Mouse (Mus musculus) ZHBTc4 (cell line): ENCODE results near the gene Tnfrsf8.

Source experiments
- DNase-seq: peaks from one replicate; pipeline ENCODE4 v3.0.0-alpha.2; 2011; ENCODE audit warnings: low read depth, low spot score

Gene Tnfrsf8

DNA sequence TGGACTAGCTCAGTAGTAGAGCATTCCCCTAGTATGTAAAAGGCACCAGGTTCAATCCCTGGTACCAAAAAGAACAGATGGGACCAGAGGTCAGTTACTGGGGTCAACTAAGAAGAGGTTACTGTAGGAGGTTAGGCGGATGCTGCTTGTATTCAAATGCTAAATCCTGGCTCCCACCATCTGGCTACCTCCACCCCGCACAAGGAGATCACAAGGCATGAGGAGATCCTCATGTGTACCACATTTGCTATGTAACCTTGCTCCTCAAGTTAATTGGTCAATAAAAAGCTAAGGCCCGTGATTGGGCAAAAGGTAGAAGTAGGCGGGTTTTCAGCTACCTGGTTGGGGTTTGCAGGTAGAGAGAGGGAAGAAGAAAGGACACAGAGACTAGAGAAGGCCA, 43.3 kb downstream of the Tnfrsf8 start:
- peak; percentile 91 for DNase-seq

GRCm38 (mm10) chr4:145270136-145270535, 44.8 kb downstream of the Tnfrsf8 start:
- DNase-seq: no peak

GRCm38 (mm10) chr4:145267631-145268110, 47.3 kb downstream of the Tnfrsf8 start:
- DNase-seq: no peak

DNA sequence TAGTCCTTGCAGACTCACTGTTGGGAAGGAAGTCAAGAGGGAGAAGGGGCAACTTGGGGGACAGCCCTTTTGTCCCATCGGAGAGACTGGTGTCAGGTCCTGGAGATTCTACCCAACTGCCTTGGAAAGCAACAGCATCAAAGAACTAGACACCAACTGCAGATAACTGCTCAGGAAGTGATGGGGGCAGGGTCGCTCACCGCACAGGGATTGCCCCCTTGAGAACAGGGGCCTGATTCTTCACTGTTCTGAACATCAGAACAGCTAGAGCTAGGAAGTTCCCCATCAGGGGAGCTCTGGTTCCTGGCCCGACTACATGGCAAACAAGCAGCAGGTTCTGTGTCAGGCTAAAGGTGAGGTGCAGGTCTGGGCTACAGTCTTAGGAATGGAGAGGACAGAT, 48.5 kb downstream of the Tnfrsf8 start:
- no peak for DNase-seq

GRCm38 (mm10) chr4:145264761-145265160, 50.2 kb downstream of the Tnfrsf8 start:
- DNase-seq: peak; percentile 90

DNA sequence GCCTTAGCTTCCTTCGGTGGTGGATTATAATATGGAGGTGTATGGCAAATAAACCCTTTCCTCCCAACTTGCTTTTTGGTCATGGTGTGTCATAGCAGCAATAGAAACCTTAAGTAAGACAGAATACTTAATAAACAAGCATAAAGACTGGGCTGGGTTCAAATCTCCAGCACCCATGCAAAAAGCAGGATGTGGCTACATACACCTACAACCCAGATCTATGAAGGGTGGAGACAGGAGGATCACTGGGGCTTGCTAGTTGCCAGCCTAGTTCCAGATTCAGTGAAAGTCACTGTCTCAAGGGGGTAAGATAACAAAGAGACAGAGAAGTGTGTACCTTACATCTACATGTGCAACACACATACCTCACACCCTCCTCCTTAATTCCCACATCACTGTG, 51.4 kb downstream of the Tnfrsf8 start:
- DNase-seq: no peak

- DNase-seq: no peak
Measured at GRCm38 (mm10) chr4:145260802-145261201, 54.2 kb downstream of the Tnfrsf8 start.

DNA sequence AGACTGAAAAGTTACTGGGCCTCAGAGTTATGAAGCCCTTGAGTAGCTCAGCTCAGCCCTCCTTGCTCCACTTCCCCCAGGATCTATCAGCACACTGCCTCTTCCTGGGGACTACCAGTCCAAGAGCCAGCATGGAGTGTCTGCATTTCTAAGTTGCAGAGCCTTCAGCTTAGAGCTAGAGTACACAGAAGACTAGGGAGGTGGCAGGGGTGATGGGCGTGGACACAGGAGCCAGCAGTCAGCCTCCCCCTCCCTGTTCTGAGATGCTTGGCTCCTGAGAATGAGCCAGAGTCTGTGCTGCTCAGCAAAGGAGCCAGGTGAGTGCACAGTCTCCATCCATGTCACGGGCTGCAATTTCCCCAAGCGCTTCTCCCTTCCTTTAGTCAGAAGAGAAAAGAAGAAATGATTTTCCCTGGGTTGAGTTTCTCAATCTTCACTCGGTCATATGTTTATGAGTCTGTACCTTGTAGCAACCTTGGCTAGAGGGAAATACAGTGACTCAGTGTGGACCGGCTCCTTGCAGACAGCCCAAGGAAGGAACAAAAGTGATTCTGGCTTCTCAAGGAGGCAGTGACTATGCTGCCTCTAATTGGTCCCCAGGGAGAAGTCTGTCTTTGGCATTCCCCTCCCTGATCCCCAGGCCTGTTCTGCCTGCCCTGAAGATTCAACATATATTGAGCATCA, 57.1 kb downstream of the Tnfrsf8 start:
- DNase-seq: no peak

GRCm38 (mm10) chr4:145256144-145256543, 58.8 kb downstream of the Tnfrsf8 start:
- no peak for DNase-seq

DNA sequence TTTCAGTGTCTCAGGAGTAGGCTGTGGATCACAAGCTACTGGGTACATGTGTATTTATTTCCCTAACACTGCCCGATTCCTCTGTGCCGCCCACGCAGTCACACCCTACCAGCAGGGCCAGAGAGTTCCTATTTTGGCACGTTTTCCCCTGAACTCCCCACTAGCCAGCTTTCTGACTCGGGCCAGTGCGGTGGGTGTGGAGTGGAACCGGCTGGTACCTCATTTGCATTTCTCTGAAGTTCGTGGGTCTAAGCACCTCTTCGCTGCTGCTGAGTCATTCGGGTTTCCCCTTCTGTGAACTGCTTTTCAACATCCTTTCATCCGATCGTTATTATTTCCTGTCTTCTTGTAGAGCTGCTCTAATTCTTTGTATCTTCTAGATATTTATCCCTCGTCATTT, 60.5 kb downstream of the Tnfrsf8 start:
- DNase-seq: peak; percentile 48

DNA sequence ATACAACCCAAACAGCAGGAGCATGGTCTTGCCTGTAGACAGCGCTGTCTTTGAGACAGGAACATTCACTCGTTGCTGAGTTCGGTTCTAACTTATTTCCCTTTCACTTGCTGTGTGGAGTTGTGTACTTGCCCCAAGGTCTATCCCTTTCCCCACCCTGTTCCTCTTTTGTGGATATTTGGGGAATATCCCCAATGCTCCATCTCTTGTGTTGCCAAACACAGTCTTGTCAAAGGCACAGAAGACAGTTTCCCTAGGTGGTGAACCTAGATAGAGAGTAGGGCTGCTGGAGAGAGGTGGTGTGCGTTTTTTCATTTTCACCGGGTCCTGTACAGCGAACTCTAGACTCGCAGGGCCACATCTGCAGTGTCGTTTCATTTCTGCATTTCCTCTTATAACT, 62.4 kb downstream of the Tnfrsf8 start:
- DNase-seq: no peak

- no peak for DNase-seq
Measured at GRCm38 (mm10) chr4:145251546-145251945, 63.4 kb downstream of the Tnfrsf8 start.

- no peak for DNase-seq
Measured at GRCm38 (mm10) chr4:145250002-145250401, 65.0 kb downstream of the Tnfrsf8 start.

GRCm38 (mm10) chr4:145247556-145247955, 67.4 kb downstream of the Tnfrsf8 start:
- DNase-seq: no peak

DNA sequence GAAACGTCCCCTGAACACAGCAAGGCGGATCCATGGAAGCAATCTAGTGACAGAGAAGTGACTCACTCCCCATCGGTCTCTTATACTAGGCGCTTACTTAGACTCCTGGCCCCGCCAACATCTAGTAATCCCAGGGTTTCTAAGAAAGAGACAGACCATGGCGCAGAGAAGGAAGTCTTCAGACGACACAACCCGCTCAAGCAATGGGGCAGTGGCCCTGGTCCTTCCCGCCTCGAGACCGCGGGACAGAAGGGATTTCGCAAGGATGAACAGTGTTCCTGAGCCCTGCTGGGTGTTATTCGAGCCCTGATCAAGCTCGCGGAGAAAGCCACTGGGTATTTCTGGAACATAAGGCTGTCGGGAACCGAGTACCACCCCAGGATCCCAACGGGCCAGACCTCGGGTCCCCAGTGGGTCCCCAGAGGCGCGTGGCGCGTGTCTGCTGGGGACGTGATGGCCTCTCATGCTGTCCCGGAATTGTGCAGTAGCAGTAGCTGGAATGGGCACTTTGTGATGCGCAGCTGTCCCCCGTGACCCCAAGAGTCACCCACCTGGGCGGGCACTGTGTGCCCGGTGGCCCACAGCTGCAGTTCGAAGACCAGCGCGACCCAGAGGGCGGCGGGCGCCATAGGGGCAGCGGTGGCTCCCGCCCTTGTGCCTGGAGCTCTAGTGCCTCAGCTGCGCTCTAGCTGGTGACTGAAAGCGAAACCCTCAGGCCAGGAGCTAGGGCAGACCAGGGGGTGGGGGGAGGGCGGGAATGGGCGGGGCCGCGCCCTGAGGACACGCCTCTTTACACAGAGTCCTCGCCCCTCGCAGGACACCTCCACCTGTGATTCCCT, 68.6 kb downstream of the Tnfrsf8 start, which contains the start of gene Tnfrsf1b:
Gene Tnfrsf1b (minus strand): TSS at position 698 of the 839 bp plus-strand sequence.
- DNase-seq: peak; percentile 89

- DNase-seq: no peak
Measured at GRCm38 (mm10) chr4:145245581-145245980, 69.4 kb downstream of the Tnfrsf8 start.

- no peak for DNase-seq
Measured at GRCm38 (mm10) chr4:145244676-145245075, 70.3 kb downstream of the Tnfrsf8 start.

DNA sequence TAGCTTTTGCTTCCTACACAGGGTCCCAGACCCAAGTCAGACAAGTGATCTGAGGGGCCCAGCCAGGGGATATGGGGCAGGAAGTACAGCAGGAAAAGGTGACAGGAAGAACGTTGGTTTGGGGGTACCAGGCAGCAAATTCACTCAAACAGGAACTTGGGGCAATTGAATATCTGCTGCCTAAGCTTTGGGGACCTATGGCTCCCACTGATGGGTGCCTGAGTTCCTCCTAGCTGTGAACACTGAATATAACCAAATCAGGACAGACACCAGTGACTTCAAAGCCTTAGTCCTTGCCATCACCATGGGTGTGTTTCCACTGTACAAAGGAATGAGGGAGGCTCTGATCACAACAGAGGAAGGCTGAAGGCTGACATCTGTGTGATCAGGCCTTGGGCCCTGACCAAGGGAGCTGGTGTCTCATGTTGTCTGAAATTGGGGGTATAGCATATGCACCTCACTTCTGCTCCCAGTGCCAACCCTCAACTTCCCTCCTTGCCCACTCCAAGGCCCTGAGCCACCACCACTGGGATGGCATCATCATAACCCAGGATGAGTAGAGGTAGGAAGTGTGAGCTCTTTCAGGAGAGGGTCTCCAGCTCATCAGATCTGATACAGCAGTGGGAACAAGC, 72.1 kb downstream of the Tnfrsf8 start:
- DNase-seq: no peak

DNA sequence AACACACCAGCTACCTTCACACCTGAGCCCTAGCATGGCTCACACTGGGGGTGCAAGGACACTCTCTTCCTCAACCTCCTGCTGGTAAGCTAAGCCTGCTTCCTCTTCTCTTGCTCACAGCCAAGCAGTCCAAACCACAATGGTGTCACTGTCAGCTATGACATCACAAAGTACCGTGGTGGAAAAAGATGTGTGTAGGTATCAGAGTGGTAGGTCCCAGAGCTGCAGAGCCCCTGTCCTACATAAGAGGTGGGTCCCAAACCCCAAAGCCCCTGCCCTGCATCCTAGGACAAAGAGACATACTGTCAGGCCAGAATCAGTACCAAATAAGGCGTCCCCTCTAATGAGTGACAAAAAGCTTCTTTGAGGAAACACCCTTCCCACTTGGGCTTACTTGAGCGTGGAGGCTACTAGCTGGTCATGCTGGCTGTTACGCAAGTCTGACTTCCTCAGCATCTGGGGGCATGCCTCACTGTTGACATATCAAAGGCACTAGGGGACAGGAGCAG, 74.2 kb downstream of the Tnfrsf8 start:
- no peak for DNase-seq

DNA sequence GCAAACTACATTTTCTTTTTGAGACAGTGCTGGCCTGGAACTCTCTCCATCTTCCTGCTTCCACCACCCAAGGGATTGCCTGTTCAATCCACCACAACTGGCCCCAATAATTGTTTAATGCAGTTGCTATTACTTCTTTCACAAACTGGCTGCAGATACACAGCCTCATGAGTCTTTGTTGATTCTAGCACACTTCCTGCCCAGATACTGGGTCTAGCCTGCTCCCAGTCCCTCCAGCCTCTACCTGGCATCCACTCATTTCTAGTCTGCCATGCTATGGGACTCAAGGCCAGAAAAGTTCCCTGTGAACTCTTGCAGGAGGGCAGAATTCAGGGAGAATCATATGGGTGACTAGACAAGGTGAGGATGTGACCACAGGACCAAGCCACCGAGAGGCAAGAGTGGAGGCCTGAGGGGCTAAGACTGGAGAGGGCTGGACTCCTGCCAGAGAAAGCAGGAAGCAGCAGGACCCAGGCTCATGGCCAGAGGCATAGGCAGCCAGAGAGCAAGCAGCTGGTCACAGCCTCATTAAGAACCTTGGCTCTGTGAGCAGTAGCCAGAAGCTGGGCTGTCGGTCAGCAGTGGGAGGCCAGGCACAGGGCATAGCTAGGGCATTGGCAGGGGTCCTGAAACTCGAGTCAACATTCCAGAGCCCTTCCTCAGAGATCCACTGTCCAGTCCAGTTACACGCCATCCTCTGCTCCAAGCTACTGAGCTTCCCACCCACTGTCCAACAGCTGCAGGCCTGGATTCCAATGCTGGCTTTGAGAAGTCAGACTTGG, 75.7 kb downstream of the Tnfrsf8 start:
- DNase-seq: no peak

- no peak for DNase-seq
Measured at GRCm38 (mm10) chr4:145236027-145236426, 78.9 kb downstream of the Tnfrsf8 start.
